Mouse (Mus musculus) macrophage (primary cell): Measurements from ENCODE around the gene Med24. TPM values are rescaled to one million over a fixed set of nuclear protein-coding genes. Genes with fewer than 3 reads are reported as not detected.
"Not testable (repeated sequence)": the region's sequence is repeated elsewhere in the genome, so short reads cannot be mapped to it uniquely, and the experiment has no call there.

Source experiments
- H3K27ac ChIP-seq: fragments of 350-480 bp; formaldehyde crosslinking; 2 replicates; pipeline ENCODE4 v1.9.0; 2021
- H3K36me3 ChIP-seq: fragments of 350-480 bp; formaldehyde crosslinking; 2 replicates; pipeline ENCODE4 v1.9.0; 2021; ENCODE audit errors: inconsistent target
- H3K4me3 ChIP-seq: fragments of 350-480 bp; formaldehyde crosslinking; 2 replicates; pipeline ENCODE4 v1.9.0; 2021; ENCODE audit errors: inconsistent target
- H3K79me2 ChIP-seq: fragments of 350-480 bp; formaldehyde crosslinking; 2 replicates; pipeline ENCODE4 v1.9.0; 2021; ENCODE audit errors: inconsistent target
- WGBS: methylation state at CpG from one replicate; pipeline ENCODE4 v1.1.7; 2026; ENCODE audit warnings: inconsistent platforms; ENCODE audit not compliant: missing documents; 5-methylcytosine and 5-hydroxymethylcytosine counted together
- polyA plus RNA-seq: library from polyadenylated mRNA; stranded (reverse); fragments of 250-400 nt; gene quantifications from 3 replicates; pipeline ENCODE4 v1.2.4, GENCODE M21; 2018; ENCODE audit warnings: inconsistent platforms

The Med24 gene
- polyA plus RNA-seq, 1 experiment from 2014 or later: 19.2 TPM

GRCm38 (mm10) chr11:98688009-98688408, 41.2 kb downstream of the Med24 start:
- Histone ChIP-seq H3K4me3 (no peak overlapping the region), H3K36me3 (peaks cover 72% of the 10 kb centered on the region), H3K79me2 (peaks cover 27% of the 10 kb centered on the region), H3K27ac (no peak overlapping the region)
- 92% methylated on average over 8 of the region's 8 CpGs for WGBS

DNA sequence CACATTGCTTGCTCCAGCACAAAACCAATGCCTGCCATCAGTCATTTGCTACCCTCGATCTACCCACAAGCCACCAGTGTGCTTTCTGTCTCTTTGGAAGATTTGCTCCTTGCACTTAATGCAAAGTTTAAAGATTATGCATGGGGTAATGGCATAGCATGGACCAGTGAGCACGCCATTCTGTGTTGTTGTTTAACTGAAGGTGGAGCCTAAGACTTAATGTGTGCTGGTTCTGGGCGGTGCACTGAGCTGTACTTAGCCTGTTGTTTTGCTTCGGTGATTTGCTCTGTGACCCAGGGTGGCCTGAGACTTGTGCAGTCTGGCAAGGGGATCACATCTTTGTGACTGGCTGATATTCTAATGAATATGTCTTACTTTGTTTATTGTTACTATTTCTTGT, 42.3 kb downstream of the Med24 start:
- Histone ChIP-seq H3K36me3 (peaks cover 63% of the 10 kb centered on the region), H3K79me2 (peaks cover 31% of the 10 kb centered on the region), H3K27ac (no peak overlapping the region), H3K4me3 (no peak overlapping the region)
- 96% methylated on average over 4 of the region's 4 CpGs for WGBS

- Histone ChIP-seq H3K79me2 (peaks cover 31% of the 10 kb centered on the region), H3K4me3 (no peak overlapping the region), H3K27ac (no peak overlapping the region), H3K36me3 (peaks cover 49% of the 10 kb centered on the region)
- 95% methylated on average over 9 of the region's 9 CpGs for WGBS
These were observed 43.6 kb downstream of the Med24 start for GRCm38 (mm10) chr11:98685642-98686041.

DNA sequence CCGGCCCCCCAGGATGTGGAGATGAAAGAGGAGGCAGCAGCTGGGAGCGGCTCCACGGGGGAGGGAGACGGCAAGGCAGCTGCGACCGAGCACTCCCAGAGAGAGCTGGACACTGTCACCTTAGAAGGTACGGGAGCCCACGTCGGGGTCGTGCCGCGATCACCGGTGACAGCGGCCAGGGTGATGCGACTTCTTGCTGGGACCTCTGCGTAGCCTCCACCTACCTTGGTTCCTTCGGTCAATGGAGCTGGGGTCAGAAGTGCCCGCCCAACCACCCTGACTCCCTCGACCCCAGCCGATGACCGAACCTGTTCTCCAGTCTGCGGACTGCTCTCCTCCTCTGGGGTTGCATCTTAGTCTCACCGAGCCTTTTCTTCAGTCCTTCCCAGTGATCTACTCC, 46.4 kb downstream of the Med24 start:
- H3K4me3 ChIP-seq: peak overlapping the region; percentile 97
- H3K36me3 ChIP-seq: peaks cover 25% of the 10 kb centered on the region
- H3K79me2 ChIP-seq: peaks cover 31% of the 10 kb centered on the region
- WGBS: 1% methylated on average over 23 of the region's 23 CpGs
- H3K27ac ChIP-seq: peak overlapping the region; percentile 39

- Histone ChIP-seq H3K4me3 (peak within 1 kb of the TSS; percentile 97), H3K27ac (peak within 1 kb of the TSS; percentile 44), H3K79me2 (peaks cover 31% of the 10 kb centered on the region), H3K36me3 (peaks cover 18% of the 10 kb centered on the region)
- WGBS: 4% methylated on average over 44 of the region's 45 CpGs
These were observed 47.2 kb downstream of the Med24 start, which contains the start of gene Psmd3 for GRCm38 (mm10) chr11:98681786-98682745. Gene Psmd3 (plus strand): TSS chr11:98682554.

DNA sequence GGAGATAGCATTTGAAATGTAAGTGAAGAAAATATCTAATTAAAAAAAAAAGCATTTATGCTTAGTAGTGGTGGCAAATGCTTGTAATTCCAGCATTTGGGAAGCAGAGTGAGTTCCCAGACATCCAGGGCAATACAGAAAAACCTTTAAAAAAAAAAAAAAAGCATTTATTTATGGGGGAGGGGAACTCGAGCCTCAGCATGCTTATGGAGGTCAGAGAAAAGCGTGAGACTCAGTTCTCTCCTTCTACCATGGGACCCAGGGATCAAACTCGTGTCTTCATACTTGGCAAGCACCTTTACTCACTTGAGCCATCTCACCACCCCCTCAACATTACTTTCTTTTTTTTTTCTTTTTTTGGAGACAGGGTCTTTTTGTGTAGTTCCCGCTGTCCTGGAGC, 48.0 kb downstream of the Med24 start:
- Histone ChIP-seq H3K27ac (no peak overlapping the region), H3K79me2 (peaks cover 31% of the 10 kb centered on the region), H3K36me3 (peaks cover 9% of the 10 kb centered on the region), H3K4me3 (no peak overlapping the region)
- 79% methylated on average over 4 of the region's 4 CpGs for WGBS

DNA sequence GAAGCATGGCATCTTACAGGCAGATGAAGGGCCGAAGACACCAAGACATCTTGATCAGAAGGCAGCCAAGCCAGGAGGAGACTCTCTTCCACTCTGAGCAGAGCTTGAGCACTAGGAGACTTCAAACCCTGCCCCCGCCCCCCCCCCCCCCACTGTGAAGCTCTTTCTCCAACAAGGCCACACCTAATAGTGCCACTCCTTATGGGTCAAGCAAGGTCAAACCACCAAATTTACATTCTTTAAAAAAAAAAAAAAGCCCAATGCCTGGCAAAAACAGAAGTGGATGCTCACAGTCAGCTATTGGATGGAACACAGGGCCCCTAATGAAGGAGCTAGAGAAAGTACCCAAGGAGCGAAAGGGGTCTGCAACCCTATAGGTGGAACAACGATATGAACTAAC, 48.6 kb downstream of the Med24 start:
- H3K79me2 ChIP-seq: peaks cover 30% of the 10 kb centered on the region
- not testable (repeated sequence) for H3K4me3 ChIP-seq, H3K27ac ChIP-seq, H3K36me3 ChIP-seq
- 91% methylated on average over 3 of the region's 4 CpGs for WGBS

- H3K27ac ChIP-seq: no peak overlapping the region
- WGBS: 100% methylated on average over 1 of the region's 1 CpGs
- no peak overlapping the region for H3K4me3 ChIP-seq
- H3K79me2 ChIP-seq: peaks cover 25% of the 10 kb centered on the region
- no peaks in the 10 kb centered on the region for H3K36me3 ChIP-seq
These were observed 49.2 kb downstream of the Med24 start for GRCm38 (mm10) chr11:98680023-98680422.

GRCm38 (mm10) chr11:98675829-98676363, 53.3 kb downstream of the Med24 start:
- WGBS: 46% methylated on average over 7 of the region's 7 CpGs
- Histone ChIP-seq H3K27ac (no peak overlapping the region), H3K36me3 (no peaks in the 10 kb centered on the region)

GRCm38 (mm10) chr11:98673136-98673535, 56.1 kb downstream of the Med24 start:
- H3K79me2 ChIP-seq, H3K36me3 ChIP-seq, H3K27ac ChIP-seq, H3K4me3 ChIP-seq: not testable (repeated sequence)
- 3% methylated on average over 3 of the region's 7 CpGs for WGBS

More at GRCm38 (mm10) chr11:98675829-98676363, 53.3 kb downstream of the Med24 start:
- no peaks in the 10 kb centered on the region for H3K79me2 ChIP-seq
- no peak overlapping the region for H3K4me3 ChIP-seq

DNA sequence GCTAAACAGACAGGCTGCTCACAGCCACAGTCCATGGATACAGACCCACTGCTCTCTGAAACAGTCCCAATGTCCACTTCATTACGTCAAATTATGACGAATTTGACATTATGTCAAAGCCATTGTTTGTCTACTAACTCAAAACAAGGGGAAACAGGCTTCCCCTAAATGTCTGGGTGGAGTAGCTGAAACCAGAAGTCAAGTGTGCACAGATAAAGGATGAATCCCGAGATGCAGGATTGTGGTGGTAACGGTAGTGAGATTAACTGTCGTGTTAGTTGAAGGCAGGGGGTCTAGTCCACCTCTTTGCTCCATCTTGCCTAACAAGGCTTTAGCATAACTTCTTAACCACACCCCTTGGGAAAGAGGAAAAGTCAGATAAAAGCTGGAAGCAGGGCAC, 56.8 kb downstream of the Med24 start:
- no peak overlapping the region for H3K4me3 ChIP-seq
- no peaks in the 10 kb centered on the region for H3K36me3 ChIP-seq
- no peak overlapping the region for H3K27ac ChIP-seq
- no peaks in the 10 kb centered on the region for H3K79me2 ChIP-seq
- 57% methylated on average over 5 of the region's 5 CpGs for WGBS

DNA sequence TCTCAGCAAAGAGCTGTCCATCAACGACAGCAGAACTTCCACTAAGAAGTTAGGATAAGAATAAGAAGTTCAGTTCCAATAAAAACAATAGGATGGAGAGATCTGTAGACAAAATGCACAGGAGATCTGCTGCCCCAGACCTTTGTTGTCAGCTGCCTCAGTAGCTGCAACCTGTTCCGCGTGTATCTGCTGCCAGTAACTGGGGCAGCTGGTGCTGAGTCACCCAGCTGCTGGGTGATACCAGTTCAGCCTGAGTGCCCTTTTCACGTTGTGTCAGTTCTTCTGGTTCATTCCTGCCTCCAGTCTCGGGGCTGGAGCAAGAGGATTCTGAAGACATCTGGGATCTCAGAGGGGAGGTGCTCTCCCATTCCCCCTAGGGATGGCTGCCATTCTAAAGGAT, 57.4 kb downstream of the Med24 start:
- Histone ChIP-seq H3K4me3 (no peak overlapping the region), H3K79me2 (no peaks in the 10 kb centered on the region), H3K27ac (no peak overlapping the region), H3K36me3 (no peaks in the 10 kb centered on the region)
- 18% methylated on average over 5 of the region's 5 CpGs for WGBS

- 96% methylated on average over 3 of the region's 3 CpGs for WGBS
- Histone ChIP-seq H3K36me3 (no peaks in the 10 kb centered on the region), H3K4me3 (no peak overlapping the region)
These were observed 57.9 kb downstream of the Med24 start for GRCm38 (mm10) chr11:98671284-98671815.

DNA sequence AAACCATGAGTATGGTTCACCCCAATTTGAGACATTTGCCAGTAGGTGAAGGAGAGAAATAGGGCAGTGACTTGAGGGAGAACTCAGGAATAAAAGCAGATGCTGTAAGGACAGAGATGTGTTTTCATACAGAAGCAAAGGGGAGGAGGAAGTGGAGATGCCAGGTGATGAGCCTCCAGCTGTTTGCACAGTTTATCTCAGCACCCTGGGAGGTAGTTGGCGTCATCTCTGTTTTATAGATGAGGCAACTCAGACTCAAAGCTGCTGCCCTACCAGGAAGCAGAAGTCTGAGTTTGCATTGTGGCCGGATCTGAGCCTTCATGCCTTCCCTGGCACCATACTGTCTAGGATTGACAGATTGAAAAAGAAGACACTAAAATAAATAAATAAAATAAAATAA, 60.3 kb downstream of the Med24 start:
- no peaks in the 10 kb centered on the region for H3K36me3 ChIP-seq
- 24% methylated on average over 2 of the region's 2 CpGs for WGBS

More at GRCm38 (mm10) chr11:98671284-98671815, 57.9 kb downstream of the Med24 start:
- Histone ChIP-seq H3K79me2 (no peaks in the 10 kb centered on the region), H3K27ac (no peak overlapping the region)

DNA sequence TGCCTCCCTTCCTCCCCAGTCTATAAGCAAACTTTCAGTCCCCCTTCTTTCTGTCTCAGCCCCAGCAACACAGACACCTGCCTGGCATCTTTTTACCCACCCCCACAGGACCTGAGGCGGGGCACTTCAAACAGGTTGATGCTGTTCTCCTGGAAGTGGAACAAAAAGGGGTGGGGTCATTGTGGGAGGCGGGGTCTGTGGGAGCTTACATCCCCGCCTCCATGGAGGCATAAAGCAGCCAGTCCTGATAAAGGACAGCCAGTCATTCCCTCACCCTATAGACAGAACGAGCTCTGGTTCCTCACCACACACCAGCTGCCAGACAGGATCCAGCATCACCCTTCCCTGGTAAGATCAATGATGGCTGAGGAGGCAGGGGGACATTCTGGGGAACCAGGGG, 65.1 kb downstream of the Med24 start, which contains the start of gene Gsdma:
Gsdma (plus strand) TSS at position 261 of the 400 bp plus-strand sequence.
- Histone ChIP-seq H3K27ac (no peak within 1 kb of the TSS), H3K4me3 (no peak within 1 kb of the TSS), H3K79me2 (no peaks in the 10 kb centered on the region), H3K36me3 (no peaks in the 10 kb centered on the region)
- 60% methylated on average over 4 of the region's 4 CpGs for WGBS

More for the DNA sequence above, 60.3 kb downstream of the Med24 start:
- Histone ChIP-seq H3K27ac (no peak overlapping the region), H3K4me3 (no peak overlapping the region), H3K79me2 (no peaks in the 10 kb centered on the region)
